Mouse (Mus musculus) hindbrain, embryonic 12.5 days (tissue): ENCODE measurements around the gene Gpr132. TPM values are rescaled to one million over a fixed set of nuclear protein-coding genes. Genes with fewer than 3 reads are reported as not detected.

ENCODE experiments used
- ATAC-seq: fragments of 200-750 bp; cut with Nextera tagmentation; 2 replicates; pipeline ENCODE4 v1.8.0; 2017; ENCODE audit warnings: moderate TSS enrichment; ENCODE audit not compliant: low FRiP score
- H3K27ac ChIP-seq: fragments of 300-500 bp; sonication (generic); 2 replicates; pipeline ENCODE4 v1.5.1; 2016; ENCODE audit warnings: mild to moderate bottlenecking
- H3K27me3 ChIP-seq: fragments of 300-500 bp; sonication (generic); 2 replicates; pipeline ENCODE4 v1.6.1; 2016; ENCODE audit warnings: mild to moderate bottlenecking
- H3K36me3 ChIP-seq: fragments of 300-500 bp; sonication (generic); 2 replicates; pipeline ENCODE4 v1.6.1; 2016; ENCODE audit warnings: mild to moderate bottlenecking
- H3K4me1 ChIP-seq: fragments of 300-500 bp; sonication (generic); 2 replicates; pipeline ENCODE4 v1.6.1; 2016
- H3K4me2 ChIP-seq: fragments of 300-500 bp; sonication (generic); replicated peaks from 2 replicates; pipeline ENCODE4 v1.6.1; 2016; ENCODE audit warnings: mild to moderate bottlenecking
- H3K4me3 ChIP-seq: fragments of 300-500 bp; sonication (generic); 2 replicates; pipeline ENCODE4 v1.5.1; 2016; ENCODE audit warnings: mild to moderate bottlenecking
- H3K9ac ChIP-seq: fragments of 300-500 bp; sonication (generic); 2 replicates; pipeline ENCODE4 v1.6.1; 2016; ENCODE audit warnings: mild to moderate bottlenecking, moderate library complexity
- H3K9me3 ChIP-seq: fragments of 300-500 bp; sonication (generic); replicated peaks from 2 replicates; pipeline ENCODE4 v1.6.1; 2016; ENCODE audit warnings: mild to moderate bottlenecking
- WGBS: fragments of 180-500 bp; shearing (Covaris S2); methylation state at CpG from one replicate; pipeline ENCODE4 v1.1.7; 2016; 5-methylcytosine and 5-hydroxymethylcytosine counted together
- polyA plus RNA-seq: library from polyadenylated mRNA; unstranded; fragments of >200 nt; fragmentation: Nextera tagmentation; extraction: Ambion mirVana; gene quantifications from 2 replicates; pipeline ENCODE4 v1.2.1, GENCODE M21; 2016

Gpr132 gene
- polyA plus RNA-seq = not detected in 2 replicates

DNA sequence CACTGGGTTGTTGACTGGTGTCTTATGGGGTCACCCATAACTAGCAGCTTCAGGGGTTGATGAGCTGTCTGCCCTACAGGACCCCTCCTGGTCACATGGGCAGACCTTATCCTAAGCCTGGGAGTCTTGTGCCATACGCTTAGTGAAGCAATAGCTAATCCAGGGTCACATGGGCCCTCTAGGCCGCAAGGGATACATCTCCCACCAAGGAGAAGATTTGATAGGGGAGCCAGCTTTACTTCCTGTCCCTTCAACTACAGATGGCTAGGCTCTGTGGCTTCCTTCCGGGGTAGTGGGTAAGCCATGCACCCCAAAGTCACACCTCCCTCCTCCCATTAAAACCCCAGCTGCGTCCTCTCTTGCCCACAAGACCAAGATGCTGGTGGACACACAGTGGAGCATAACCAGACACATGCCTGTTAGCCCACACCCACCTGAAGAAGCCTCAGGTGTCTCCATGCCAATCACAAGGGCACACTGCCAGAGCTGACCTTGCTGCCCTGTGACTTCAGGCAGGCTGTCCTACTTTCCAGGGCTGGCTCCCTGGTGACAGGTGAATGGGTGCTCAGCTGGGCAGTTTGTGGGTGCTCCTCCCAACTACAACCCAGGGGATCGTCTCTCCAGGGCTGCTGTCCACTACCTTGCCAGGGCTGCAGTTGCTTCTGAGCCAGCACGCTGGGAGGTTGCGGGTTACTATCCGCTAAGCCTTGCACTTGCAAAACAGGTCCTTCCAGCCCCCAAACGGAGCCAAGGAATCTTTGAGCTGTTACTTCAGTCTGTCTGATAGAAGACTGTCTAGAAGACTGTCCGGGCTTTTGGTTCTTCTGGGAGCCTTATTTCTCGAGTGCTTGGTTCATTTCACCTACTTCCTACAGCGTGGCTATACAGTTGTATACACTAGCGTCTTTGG, at the start of gene Gpr132:
TSS of gene Gpr132 (minus strand) at position 51 of the 910 bp plus-strand sequence.
- Histone ChIP-seq H3K27ac (no peak within 1 kb of the TSS), H3K4me2 (no peak within 1 kb of the TSS), H3K36me3 (no peaks in the 10 kb centered on the region), H3K9ac (no peak within 1 kb of the TSS), H3K4me1 (peaks cover 8% of the 10 kb centered on the region), H3K9me3 (no peaks in the 10 kb centered on the region), H3K4me3 (no peak within 1 kb of the TSS), H3K27me3 (peaks cover 26% of the 10 kb centered on the region)
- 65% methylated on average over 13 of the region's 13 CpGs for WGBS
- ATAC-seq = no peak

DNA sequence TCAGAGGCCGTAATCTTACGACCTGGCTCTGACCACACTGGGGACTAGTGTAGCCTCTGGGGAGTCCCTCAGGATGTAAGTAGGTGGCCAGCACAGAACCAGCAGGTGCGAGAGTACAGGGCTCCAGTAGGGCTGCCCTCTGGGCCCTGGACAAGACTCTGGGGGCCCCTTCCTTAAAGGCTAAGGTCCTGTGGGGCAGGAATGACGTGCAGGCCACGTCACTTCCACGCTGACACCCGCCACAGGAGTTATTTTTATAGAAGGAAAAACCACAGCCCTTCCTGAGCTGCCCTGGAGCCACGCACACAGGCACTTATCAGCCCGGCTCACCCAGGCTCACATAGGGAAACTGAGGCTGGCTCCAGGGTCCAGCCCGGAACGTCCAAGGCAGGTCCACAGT, 49.5 kb upstream of the Gpr132 start:
- Histone ChIP-seq H3K9ac (no peak overlapping the region), H3K4me3 (no peak overlapping the region), H3K4me2 (no peak overlapping the region), H3K36me3 (peaks cover 36% of the 10 kb centered on the region), H3K27me3 (peaks cover 6% of the 10 kb centered on the region; the same call in 1 of the 2 replicates), H3K4me1 (peaks cover 43% of the 10 kb centered on the region), H3K27ac (no peak overlapping the region), H3K9me3 (no peaks in the 10 kb centered on the region)
- WGBS = 83% methylated on average over 11 of the region's 11 CpGs
- no peak for ATAC-seq

DNA sequence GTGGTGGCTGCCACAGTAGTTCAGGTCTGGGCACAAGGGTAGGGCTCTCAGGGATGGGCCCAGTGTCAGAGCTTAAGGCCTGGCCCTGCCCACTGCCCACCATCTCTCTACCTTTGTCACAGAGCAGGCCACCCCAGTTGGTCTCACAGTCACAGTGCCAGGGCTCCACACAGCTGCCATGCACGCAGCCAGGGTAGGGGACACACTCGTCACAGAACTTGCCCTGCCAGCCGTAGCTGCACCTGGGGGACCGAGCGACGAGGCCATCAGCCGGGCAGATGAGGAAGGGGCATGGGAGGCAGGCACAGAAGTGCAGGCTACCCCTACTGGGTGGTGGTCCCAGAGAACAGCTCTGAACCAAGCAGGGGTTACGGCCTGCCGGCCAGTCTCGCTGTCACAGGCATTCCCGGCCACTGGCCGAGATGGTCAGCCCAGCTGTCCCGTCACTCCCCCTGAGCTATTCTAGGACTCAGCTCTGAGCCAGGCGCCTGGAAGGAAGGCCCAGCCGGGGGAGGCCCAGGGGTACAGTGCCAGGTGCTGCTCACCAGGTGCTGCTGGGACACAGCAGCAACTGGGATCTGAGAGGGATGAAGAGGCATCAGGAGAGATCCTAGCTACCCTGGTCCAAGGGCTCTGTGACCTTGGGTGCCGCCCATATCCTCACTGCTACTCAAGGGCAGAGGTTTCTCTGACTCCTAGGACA, 48.8 kb upstream of the Gpr132 start:
- no peak overlapping the region for H3K27ac ChIP-seq
- no peak overlapping the region for H3K4me3 ChIP-seq
- no peak overlapping the region for H3K9ac ChIP-seq
- H3K4me2 ChIP-seq = no peak overlapping the region
- H3K4me1 ChIP-seq = peaks cover 36% of the 10 kb centered on the region
- peaks cover 40% of the 10 kb centered on the region for H3K36me3 ChIP-seq
- ATAC-seq = no peak
- H3K27me3 ChIP-seq = peaks cover 6% of the 10 kb centered on the region; the same call in 1 of the 2 replicates
- H3K9me3 ChIP-seq = no peaks in the 10 kb centered on the region
- WGBS = 81% methylated on average over 16 of the region's 16 CpGs

DNA sequence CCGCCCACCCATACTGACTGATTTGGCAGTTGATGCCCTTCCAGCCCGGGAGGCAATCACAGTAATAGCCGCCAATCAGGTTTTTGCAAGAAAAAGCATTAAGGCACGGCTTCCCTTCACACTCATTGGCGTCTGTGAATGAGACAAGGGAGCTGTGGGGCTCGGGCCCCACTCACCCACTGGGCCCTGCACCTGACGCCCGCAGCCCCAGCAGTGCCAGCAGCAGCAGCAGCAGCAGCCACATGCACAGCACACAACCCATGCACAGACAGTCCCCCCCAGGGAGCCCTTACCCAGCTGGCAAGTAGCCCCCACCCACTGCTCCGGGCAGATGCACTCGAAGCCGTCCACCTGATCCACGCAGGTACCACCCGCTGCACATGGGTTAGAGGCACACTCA, 47.6 kb upstream of the Gpr132 start:
- H3K9me3 ChIP-seq = no peaks in the 10 kb centered on the region
- no peak overlapping the region for H3K9ac ChIP-seq
- peak; percentile 44; the same call in 1 of the 2 replicates for ATAC-seq
- 68% methylated on average over 13 of the region's 13 CpGs for WGBS
- H3K27ac ChIP-seq = no peak overlapping the region; the same call in 1 of the 2 replicates
- H3K4me2 ChIP-seq = no peak overlapping the region
- H3K27me3 ChIP-seq = peaks cover 6% of the 10 kb centered on the region; the same call in 1 of the 2 replicates
- peaks cover 25% of the 10 kb centered on the region for H3K4me1 ChIP-seq
- no peak overlapping the region for H3K4me3 ChIP-seq
- H3K36me3 ChIP-seq = peaks cover 53% of the 10 kb centered on the region

- no peak overlapping the region for H3K27ac ChIP-seq
- H3K4me3 ChIP-seq = no peak overlapping the region
- no peak overlapping the region for H3K9ac ChIP-seq
- WGBS = 75% methylated on average over 11 of the region's 11 CpGs
- H3K27me3 ChIP-seq = peaks cover 6% of the 10 kb centered on the region; the same call in 1 of the 2 replicates
- H3K4me1 ChIP-seq = peaks cover 19% of the 10 kb centered on the region
- H3K9me3 ChIP-seq = no peaks in the 10 kb centered on the region
- no peak overlapping the region for H3K4me2 ChIP-seq
- ATAC-seq = no peak
- H3K36me3 ChIP-seq = peaks cover 54% of the 10 kb centered on the region
Measured at GRCm38 (mm10) chr12:112914527-112914926, 46.5 kb upstream of the Gpr132 start.

DNA sequence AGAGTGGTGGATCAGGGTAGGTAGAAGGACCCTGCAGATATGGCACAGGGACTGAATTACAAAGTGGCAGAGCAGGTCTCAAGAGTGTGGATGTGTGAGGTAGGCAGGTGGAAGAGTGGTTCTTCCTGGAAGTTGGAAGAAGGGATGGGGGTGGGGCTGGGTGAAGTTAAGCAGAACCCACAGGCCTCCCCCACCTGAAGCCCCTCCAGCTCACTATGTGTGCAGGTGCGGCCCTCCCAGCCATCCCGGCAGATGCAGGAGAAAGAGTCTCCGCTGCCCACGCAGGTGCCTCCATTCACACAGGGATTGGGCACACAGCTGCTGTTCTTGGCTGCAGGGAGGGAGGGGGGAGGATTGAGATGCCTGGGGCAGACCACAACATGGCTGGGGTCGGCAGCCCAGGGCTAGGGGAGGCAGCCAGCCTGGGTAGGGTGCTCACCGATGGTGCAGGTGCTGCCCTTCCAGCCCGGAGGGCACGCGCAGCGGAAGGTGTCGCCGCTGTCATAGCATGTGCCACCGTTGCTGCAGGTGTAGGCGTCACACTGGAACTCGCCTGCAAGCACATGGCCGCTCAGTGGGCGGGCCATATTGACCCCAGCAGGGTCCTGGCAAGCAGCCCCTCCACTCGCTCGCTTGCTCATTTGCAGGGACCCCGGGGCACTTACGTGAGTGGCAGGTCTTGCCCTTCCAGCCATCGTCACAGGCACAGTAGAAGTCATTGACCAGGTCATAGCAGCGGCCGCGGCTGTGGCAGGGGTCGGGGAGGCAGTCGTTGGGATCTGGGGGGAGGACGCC, 45.1 kb upstream of the Gpr132 start:
- Histone ChIP-seq H3K4me2 (no peak overlapping the region), H3K36me3 (peaks cover 67% of the 10 kb centered on the region), H3K4me3 (no peak overlapping the region), H3K27ac (no peak overlapping the region), H3K9ac (0 out of 2 replicates have a peak overlapping the region, but pooled peaks have one; percentile 15), H3K4me1 (peaks cover 17% of the 10 kb centered on the region), H3K9me3 (no peaks in the 10 kb centered on the region), H3K27me3 (peaks cover under 1% of the 10 kb centered on the region; the same call in 1 of the 2 replicates)
- no peak for ATAC-seq
- 85% methylated on average over 28 of the region's 28 CpGs for WGBS

DNA sequence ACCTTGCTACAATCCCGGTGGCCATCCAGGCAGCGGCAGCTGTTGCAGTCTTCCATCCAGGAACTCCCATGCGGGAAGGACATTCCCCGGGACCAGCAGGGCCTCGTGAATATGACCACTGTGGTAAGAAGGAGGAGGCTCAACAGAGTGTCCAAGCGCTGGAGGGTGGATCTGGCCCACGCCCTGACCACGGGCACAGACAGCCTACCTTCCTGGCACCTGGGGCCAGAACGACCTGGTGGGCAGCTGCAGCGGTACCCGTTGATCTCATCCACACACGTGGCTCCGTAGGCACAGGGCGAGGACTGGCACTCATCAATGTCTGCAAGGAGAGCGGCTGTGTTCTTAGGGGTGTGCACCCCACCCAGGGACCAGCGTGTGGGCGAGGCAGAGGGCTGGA, 43.7 kb upstream of the Gpr132 start:
- Histone ChIP-seq H3K4me1 (peaks cover 13% of the 10 kb centered on the region), H3K4me3 (no peak overlapping the region), H3K4me2 (no peak overlapping the region), H3K9me3 (no peaks in the 10 kb centered on the region), H3K36me3 (peaks cover 70% of the 10 kb centered on the region), H3K9ac (no peak overlapping the region), H3K27ac (no peak overlapping the region), H3K27me3 (no peaks in the 10 kb centered on the region)
- no peak for ATAC-seq
- 90% methylated on average over 17 of the region's 17 CpGs for WGBS

- WGBS = 96% methylated on average over 22 of the region's 22 CpGs
Measured at GRCm38 (mm10) chr12:112908991-112909390, 41.0 kb upstream of the Gpr132 start.

GRCm38 (mm10) chr12:112905001-112905400, 37.0 kb upstream of the Gpr132 start:
- no peak overlapping the region for H3K27ac ChIP-seq
- no peaks in the 10 kb centered on the region for H3K27me3 ChIP-seq
- H3K4me3 ChIP-seq = no peak overlapping the region
- 90% methylated on average over 5 of the region's 5 CpGs for WGBS
- H3K36me3 ChIP-seq = peaks cover 26% of the 10 kb centered on the region
- no peak for ATAC-seq
- no peak overlapping the region for H3K4me2 ChIP-seq
- H3K9me3 ChIP-seq = no peaks in the 10 kb centered on the region
- H3K4me1 ChIP-seq = peaks cover 3% of the 10 kb centered on the region; the same call in 1 of the 2 replicates
- no peak overlapping the region for H3K9ac ChIP-seq

More at GRCm38 (mm10) chr12:112908991-112909390, 41.0 kb upstream of the Gpr132 start:
- Histone ChIP-seq H3K36me3 (peaks cover 64% of the 10 kb centered on the region), H3K4me3 (no peak overlapping the region), H3K4me2 (no peak overlapping the region), H3K4me1 (no peaks in the 10 kb centered on the region), H3K9ac (no peak overlapping the region), H3K27ac (no peak overlapping the region), H3K9me3 (no peaks in the 10 kb centered on the region), H3K27me3 (no peaks in the 10 kb centered on the region)
- ATAC-seq = no peak

GRCm38 (mm10) chr12:112903941-112904340, 35.9 kb upstream of the Gpr132 start:
- Histone ChIP-seq H3K36me3 (peaks cover 16% of the 10 kb centered on the region), H3K4me3 (no peak overlapping the region), H3K9ac (no peak overlapping the region; the same call in 1 of the 2 replicates), H3K27me3 (no peaks in the 10 kb centered on the region), H3K4me1 (peaks cover 3% of the 10 kb centered on the region; the same call in 1 of the 2 replicates), H3K27ac (no peak overlapping the region), H3K4me2 (no peak overlapping the region), H3K9me3 (no peaks in the 10 kb centered on the region)
- ATAC-seq = no peak
- 71% methylated on average over 8 of the region's 8 CpGs for WGBS

DNA sequence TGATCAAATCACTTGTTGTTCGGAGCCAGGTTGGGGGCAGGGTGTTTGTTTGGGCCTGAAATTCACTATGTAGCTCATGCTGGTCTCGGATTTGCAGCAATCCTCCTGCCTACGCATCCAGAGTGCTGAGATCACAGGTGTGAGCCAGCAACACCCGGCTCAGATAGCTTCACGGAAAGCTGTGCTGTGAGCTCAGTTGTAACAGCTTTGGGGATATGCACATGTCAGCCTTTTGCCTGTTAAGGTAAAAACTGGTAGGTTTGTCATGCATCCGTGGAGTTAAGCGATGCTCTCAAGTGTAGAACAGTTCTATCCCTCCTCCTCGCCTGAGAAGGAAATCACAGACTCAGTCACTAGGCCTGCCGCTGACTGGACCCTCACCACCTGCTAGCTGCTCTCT, 32.6 kb upstream of the Gpr132 start:
- Histone ChIP-seq H3K4me2 (no peak overlapping the region), H3K9me3 (no peaks in the 10 kb centered on the region), H3K36me3 (0 out of 2 replicates have a peak, but pooled peaks cover 5% of the 10 kb centered on the region), H3K27me3 (no peaks in the 10 kb centered on the region), H3K4me1 (peaks cover 14% of the 10 kb centered on the region), H3K9ac (no peak overlapping the region), H3K4me3 (no peak overlapping the region), H3K27ac (no peak overlapping the region)
- whole genome bisulfite sequencing = 91% methylated on average over 9 of the region's 9 CpGs
- no peak for ATAC-seq
